Mouse (Mus musculus): Measurements from ENCODE around the gene Cyp27b1. TPM values are rescaled to one million over a fixed set of nuclear protein-coding genes. Genes with fewer than 3 reads are reported as not detected.

Cyp27b1 gene
- polyA plus RNA-seq, 1 experiment from 2014 or later, result 0.09 TPM

GRCm38 (mm10) chr10:127042468-127043115 is 5.5 kb upstream of the Cyp27b1 start:
- 18% methylated on average over 5 of the region's 5 CpGs for WGBS
- no peaks in the 10 kb centered on the region for H3K9me3 ChIP-seq (replicated peaks; ENCODE audit: control insufficient read depth, low read length)
- peak overlapping the region; percentile 96 for H3K4me2 ChIP-seq (ENCODE audit: low read length)
- H3K4me3 ChIP-seq (ENCODE audit: low read depth, low read length), result peak overlapping the region; percentile 70
- peaks cover 3% of the 10 kb centered on the region; the same call in 1 of the 2 replicates for H3K4me1 ChIP-seq (ENCODE audit: control insufficient read depth, insufficient read depth, low read length)
- ATAC-seq (no peak), DNase-seq (ENCODE audit: low spot score) (no peak)
- peaks cover 9% of the 10 kb centered on the region; the same call in 1 of the 2 replicates for H3K36me3 ChIP-seq (ENCODE audit: control insufficient read depth, insufficient read depth, low read length)
- H3K27me3 ChIP-seq (replicated peaks; ENCODE audit: control insufficient read depth, insufficient read depth, low read length), result peaks cover 2% of the 10 kb centered on the region
- H3K27ac ChIP-seq (ENCODE audit: low read depth, low read length), result no peak overlapping the region
- peak overlapping the region; percentile 71 for H3K9ac ChIP-seq (ENCODE audit: low read length)

GRCm38 (mm10) chr10:127043187-127043586 is 4.9 kb upstream of the Cyp27b1 start:
- DNase-seq (ENCODE audit: low spot score), result no peak
- Histone ChIP-seq H3K4me2 (ENCODE audit: low read length) (no peak overlapping the region), H3K4me3 (ENCODE audit: low read depth, low read length) (no peak overlapping the region), H3K27ac (ENCODE audit: low read depth, low read length) (no peak overlapping the region), H3K27me3 (replicated peaks; ENCODE audit: control insufficient read depth, insufficient read depth, low read length) (peaks cover 8% of the 10 kb centered on the region), H3K9me3 (replicated peaks; ENCODE audit: control insufficient read depth, low read length) (no peaks in the 10 kb centered on the region), H3K9ac (ENCODE audit: low read length) (no peak overlapping the region), H3K36me3 (ENCODE audit: control insufficient read depth, insufficient read depth, low read length) (peaks cover 9% of the 10 kb centered on the region; the same call in 1 of the 2 replicates), H3K4me1 (ENCODE audit: control insufficient read depth, insufficient read depth, low read length) (peaks cover 3% of the 10 kb centered on the region; the same call in 1 of the 2 replicates)
- WGBS, result 85% methylated on average over 6 of the region's 6 CpGs
- ATAC-seq, result no peak

GRCm38 (mm10) chr10:127048608-127049394 is 751 bp downstream of the Cyp27b1 start:
- H3K4me1 ChIP-seq (ENCODE audit: control insufficient read depth, insufficient read depth, low read length), result no peaks in the 10 kb centered on the region
- H3K4me2 ChIP-seq (ENCODE audit: low read length), result no peak overlapping the region
- no peak overlapping the region for H3K4me3 ChIP-seq (ENCODE audit: low read depth, low read length)
- no peaks in the 10 kb centered on the region for H3K9me3 ChIP-seq (replicated peaks; ENCODE audit: control insufficient read depth, low read length)
- DNase-seq (ENCODE audit: low spot score), result no peak
- no peak overlapping the region for H3K27ac ChIP-seq (ENCODE audit: low read depth, low read length)
- no peak overlapping the region for H3K9ac ChIP-seq (ENCODE audit: low read length)
- ATAC-seq, result no peak
- H3K27me3 ChIP-seq (replicated peaks; ENCODE audit: control insufficient read depth, insufficient read depth, low read length), result peaks cover 40% of the 10 kb centered on the region
- H3K36me3 ChIP-seq (ENCODE audit: control insufficient read depth, insufficient read depth, low read length), result peaks cover 13% of the 10 kb centered on the region
- 3% methylated on average over 35 of the region's 35 CpGs for WGBS

- Histone ChIP-seq H3K4me1 (ENCODE audit: control insufficient read depth, insufficient read depth, low read length) (no peaks in the 10 kb centered on the region), H3K27me3 (replicated peaks; ENCODE audit: control insufficient read depth, insufficient read depth, low read length) (peaks cover 40% of the 10 kb centered on the region), H3K27ac (ENCODE audit: low read depth, low read length) (no peak overlapping the region), H3K4me3 (ENCODE audit: low read depth, low read length) (no peak overlapping the region), H3K9ac (ENCODE audit: low read length) (no peak overlapping the region), H3K9me3 (replicated peaks; ENCODE audit: control insufficient read depth, low read length) (no peaks in the 10 kb centered on the region), H3K4me2 (ENCODE audit: low read length) (no peak overlapping the region), H3K36me3 (ENCODE audit: control insufficient read depth, insufficient read depth, low read length) (peaks cover 18% of the 10 kb centered on the region)
- ATAC-seq (0 out of 2 replicates have a peak, but pooled peaks have one; percentile 19), DNase-seq (ENCODE audit: low spot score) (no peak)
- 3% methylated on average over 29 of the region's 29 CpGs for WGBS
Measured at GRCm38 (mm10) chr10:127049395-127050118, 1.5 kb downstream of the Cyp27b1 start.

- Histone ChIP-seq H3K27ac (ENCODE audit: low read depth, low read length) (no peak overlapping the region), H3K36me3 (ENCODE audit: control insufficient read depth, insufficient read depth, low read length) (peaks cover 18% of the 10 kb centered on the region), H3K27me3 (replicated peaks; ENCODE audit: control insufficient read depth, insufficient read depth, low read length) (peaks cover 40% of the 10 kb centered on the region), H3K9me3 (replicated peaks; ENCODE audit: control insufficient read depth, low read length) (no peaks in the 10 kb centered on the region), H3K4me2 (ENCODE audit: low read length) (no peak overlapping the region), H3K9ac (ENCODE audit: low read length) (no peak overlapping the region), H3K4me1 (ENCODE audit: control insufficient read depth, insufficient read depth, low read length) (no peaks in the 10 kb centered on the region), H3K4me3 (ENCODE audit: low read depth, low read length) (no peak overlapping the region)
- ATAC-seq, result no peak
- no peak for DNase-seq (ENCODE audit: low spot score)
- WGBS, result 18% methylated on average over 10 of the region's 10 CpGs
Measured at GRCm38 (mm10) chr10:127050119-127050474, 2.0 kb downstream of the Cyp27b1 start.

- 83% methylated on average over 4 of the region's 4 CpGs for WGBS
- no peaks in the 10 kb centered on the region for H3K9me3 ChIP-seq (replicated peaks; ENCODE audit: control insufficient read depth, low read length)
- peaks cover 18% of the 10 kb centered on the region for H3K27me3 ChIP-seq (replicated peaks; ENCODE audit: control insufficient read depth, insufficient read depth, low read length)
- peaks cover 5% of the 10 kb centered on the region for H3K4me1 ChIP-seq (ENCODE audit: control insufficient read depth, insufficient read depth, low read length)
- peaks cover 43% of the 10 kb centered on the region for H3K36me3 ChIP-seq (ENCODE audit: control insufficient read depth, insufficient read depth, low read length)
- ATAC-seq (no peak), DNase-seq (ENCODE audit: low spot score) (no peak)
- no peak overlapping the region for H3K27ac ChIP-seq (ENCODE audit: low read depth, low read length)
- H3K4me3 ChIP-seq (ENCODE audit: low read depth, low read length), result no peak overlapping the region
- no peak overlapping the region for H3K4me2 ChIP-seq (ENCODE audit: low read length)
- H3K9ac ChIP-seq (ENCODE audit: low read length), result no peak overlapping the region
Measured at GRCm38 (mm10) chr10:127054646-127055045, 6.6 kb downstream of the Cyp27b1 start.

GRCm38 (mm10) chr10:127055406-127055805 is 7.4 kb downstream of the Cyp27b1 start:
- no peak overlapping the region for H3K9ac ChIP-seq (ENCODE audit: low read length)
- WGBS, result 92% methylated on average over 8 of the region's 8 CpGs
- H3K27ac ChIP-seq (ENCODE audit: low read depth, low read length), result no peak overlapping the region
- no peaks in the 10 kb centered on the region for H3K9me3 ChIP-seq (replicated peaks; ENCODE audit: control insufficient read depth, low read length)
- peaks cover 5% of the 10 kb centered on the region for H3K4me1 ChIP-seq (ENCODE audit: control insufficient read depth, insufficient read depth, low read length)
- peaks cover 11% of the 10 kb centered on the region for H3K27me3 ChIP-seq (replicated peaks; ENCODE audit: control insufficient read depth, insufficient read depth, low read length)
- H3K4me3 ChIP-seq (ENCODE audit: low read depth, low read length), result no peak overlapping the region
- no peak overlapping the region for H3K4me2 ChIP-seq (ENCODE audit: low read length)
- ATAC-seq (no peak), DNase-seq (ENCODE audit: low spot score) (no peak)
- peaks cover 43% of the 10 kb centered on the region for H3K36me3 ChIP-seq (ENCODE audit: control insufficient read depth, insufficient read depth, low read length)

GRCm38 (mm10) chr10:127056490-127056889 is 8.4 kb downstream of the Cyp27b1 start:
- Histone ChIP-seq H3K4me1 (ENCODE audit: control insufficient read depth, insufficient read depth, low read length) (peaks cover 14% of the 10 kb centered on the region), H3K9ac (ENCODE audit: low read length) (no peak overlapping the region), H3K27me3 (replicated peaks; ENCODE audit: control insufficient read depth, insufficient read depth, low read length) (peaks cover under 1% of the 10 kb centered on the region; the same call in 1 of the 2 replicates), H3K4me3 (ENCODE audit: low read depth, low read length) (no peak overlapping the region), H3K4me2 (ENCODE audit: low read length) (no peak overlapping the region), H3K9me3 (replicated peaks; ENCODE audit: control insufficient read depth, low read length) (no peaks in the 10 kb centered on the region), H3K36me3 (ENCODE audit: control insufficient read depth, insufficient read depth, low read length) (peaks cover 43% of the 10 kb centered on the region), H3K27ac (ENCODE audit: low read depth, low read length) (no peak overlapping the region)
- 94% methylated on average over 20 of the region's 20 CpGs for WGBS
- no peak for DNase-seq (ENCODE audit: low spot score)
- no peak for ATAC-seq
